Mouse (Mus musculus) heart, adult 8-10 months (tissue): ENCODE measurements around the gene Gm20661. TPM values are rescaled to one million over a fixed set of nuclear protein-coding genes. Genes with fewer than 3 reads are reported as not detected.
"Not testable (repeated sequence)": the region's sequence is repeated elsewhere in the genome, so short reads cannot be mapped to it uniquely, and the experiment has no call there.

ENCODE experiments used
- DNase-seq: peaks from one replicate; pipeline ENCODE4 v3.0.0; 2022; ENCODE audit warnings: low spot score
- total RNA-seq, 4 experiments: library from RNA; stranded (reverse); gene quantifications; 2 replicates each; pipeline ENCODE4 v1.2.4; 2022

Gm20661 gene
- total RNA-seq, 4 experiments from 2014 or later: 0.25 TPM; not detected in 3

DNA sequence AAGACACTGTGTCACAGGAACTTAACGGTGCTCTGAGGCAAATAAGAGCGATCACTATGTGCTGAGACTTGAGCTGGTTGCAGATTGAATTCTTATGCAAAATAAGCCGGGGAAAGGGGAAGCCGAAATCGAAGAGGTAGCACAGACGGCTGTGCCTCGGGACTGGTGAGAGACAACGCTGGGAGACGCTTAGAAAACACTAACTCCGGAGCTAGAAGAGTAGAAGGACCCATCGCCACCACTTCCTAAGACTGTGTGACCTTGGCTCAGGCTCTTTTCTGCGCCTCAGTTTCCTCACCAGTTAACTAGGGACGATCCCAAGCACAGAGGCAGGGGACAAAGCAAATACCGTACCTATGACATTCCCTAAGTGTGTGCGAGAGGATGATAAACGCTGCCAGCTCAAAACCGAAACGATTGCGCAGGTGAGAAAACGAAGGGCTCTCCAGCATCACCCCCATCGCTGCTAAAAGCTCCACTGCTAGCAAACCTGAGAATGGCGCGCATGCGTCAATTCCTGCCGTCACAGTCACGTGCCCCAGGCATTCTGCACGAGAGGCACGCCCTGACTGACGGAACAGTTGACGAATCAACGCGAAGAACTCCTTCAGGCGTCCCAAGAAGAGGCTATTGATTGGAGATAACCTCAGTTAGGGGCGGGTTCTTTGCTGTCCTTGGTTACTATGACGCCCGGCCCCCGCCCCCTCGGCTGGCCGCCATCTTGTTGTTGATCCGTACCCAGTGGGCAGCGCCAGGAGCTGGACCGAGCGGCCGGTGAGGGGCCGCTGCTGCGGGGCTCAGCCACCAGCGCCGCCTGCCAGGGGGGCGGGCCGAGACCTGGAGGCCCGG is 19.3 kb downstream of the Gm20661 start, which contains the start of gene Ip6k1:
Ip6k1 (plus strand) TSS at position 580 of the 849 bp plus-strand sequence.
- DNase-seq: peak; percentile 100

DNA sequence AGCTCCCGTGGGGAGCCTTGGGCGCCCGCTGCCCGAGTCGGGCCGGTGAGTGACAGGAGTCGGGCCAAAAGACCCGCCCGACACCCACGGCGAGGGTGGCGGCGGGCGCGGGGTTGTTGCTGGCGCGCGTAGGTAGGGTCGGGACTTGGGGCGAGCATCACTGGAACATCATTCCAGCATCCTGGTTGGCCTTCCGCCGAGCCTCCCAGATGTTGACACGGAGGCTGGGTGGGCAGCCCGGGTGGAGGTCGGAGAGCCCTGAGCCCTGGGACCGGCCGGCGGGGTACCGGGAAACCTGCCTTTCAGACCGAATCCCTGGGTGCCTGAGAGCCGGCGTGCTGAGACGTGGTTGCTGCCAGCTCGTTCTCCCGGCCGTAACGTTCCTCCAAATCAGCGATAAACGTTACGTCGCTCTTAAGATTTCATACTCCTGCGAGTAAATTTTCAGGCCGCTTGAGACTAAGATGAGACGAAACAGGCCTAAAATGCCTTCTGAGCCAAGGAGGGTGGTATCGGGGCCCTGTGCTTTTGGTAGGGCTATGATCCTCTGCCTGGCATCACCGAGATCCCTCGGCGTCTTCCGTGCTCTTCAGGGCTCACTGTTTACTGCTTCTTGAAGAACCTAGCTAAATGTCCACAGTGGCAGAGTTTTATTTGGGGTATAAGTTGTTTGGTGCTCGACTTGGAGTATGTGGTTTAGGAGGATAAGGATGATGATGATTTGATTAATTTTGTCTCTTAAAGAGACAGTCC is 20.1 kb downstream of the Gm20661 start:
- no peak for DNase-seq

DNA sequence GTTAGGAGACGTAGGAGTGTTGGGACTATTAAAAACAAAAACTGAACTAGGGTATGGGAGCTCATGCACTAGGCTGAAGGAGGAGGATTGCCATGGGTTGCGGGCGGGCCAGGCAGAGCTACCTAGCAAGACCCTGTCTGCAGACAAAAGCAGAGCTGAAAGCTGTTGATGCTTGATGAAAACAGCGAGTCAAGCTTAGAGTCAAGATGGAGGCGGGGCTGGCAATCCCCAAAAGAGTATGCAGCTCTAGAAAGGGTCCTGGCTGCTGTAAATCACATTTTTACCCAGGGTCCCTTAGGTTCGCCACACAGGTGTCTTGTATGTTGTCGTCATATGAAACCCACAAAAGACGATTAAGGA is 20.7 kb downstream of the Gm20661 start:
- DNase-seq: no peak

DNA sequence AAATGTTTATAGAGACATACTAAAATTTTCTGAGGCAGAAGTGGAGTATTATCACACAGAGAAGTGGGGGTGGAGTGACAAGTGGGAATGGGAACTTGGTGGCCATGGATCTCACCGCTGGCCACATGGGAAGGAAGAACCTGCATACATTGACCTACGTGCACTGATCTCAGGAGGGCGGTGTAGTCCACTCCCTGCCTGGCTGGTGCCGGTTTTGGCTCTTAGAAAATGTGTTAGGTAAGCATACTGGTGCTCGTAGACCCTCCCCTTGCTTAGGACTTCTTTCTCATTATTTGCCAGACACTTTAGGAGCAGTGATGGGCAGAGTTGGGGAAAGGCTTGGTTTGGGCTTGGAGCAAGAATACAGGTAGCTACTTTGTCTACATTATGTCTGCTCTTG is 25.2 kb downstream of the Gm20661 start:
- DNase-seq: no peak

DNA sequence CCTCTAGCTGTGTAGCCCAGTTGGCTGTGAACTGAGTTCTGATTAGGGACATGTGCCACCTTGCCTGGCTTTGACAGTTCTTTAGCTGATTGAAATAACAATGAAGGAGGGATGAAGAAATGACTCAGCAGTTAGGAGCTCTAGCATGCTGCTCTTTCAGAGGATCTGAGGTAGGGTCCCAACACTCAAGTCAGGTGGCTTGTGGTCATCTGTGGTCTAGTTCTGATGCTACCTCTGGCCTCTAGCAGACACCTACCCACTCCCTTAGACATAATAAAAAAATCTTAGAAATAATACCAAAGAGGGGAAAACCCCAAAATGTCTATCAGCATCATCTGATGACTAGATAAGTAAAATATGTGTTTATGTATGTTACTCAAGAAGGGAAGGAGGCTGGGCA is 27.5 kb downstream of the Gm20661 start:
- DNase-seq: no peak

DNA sequence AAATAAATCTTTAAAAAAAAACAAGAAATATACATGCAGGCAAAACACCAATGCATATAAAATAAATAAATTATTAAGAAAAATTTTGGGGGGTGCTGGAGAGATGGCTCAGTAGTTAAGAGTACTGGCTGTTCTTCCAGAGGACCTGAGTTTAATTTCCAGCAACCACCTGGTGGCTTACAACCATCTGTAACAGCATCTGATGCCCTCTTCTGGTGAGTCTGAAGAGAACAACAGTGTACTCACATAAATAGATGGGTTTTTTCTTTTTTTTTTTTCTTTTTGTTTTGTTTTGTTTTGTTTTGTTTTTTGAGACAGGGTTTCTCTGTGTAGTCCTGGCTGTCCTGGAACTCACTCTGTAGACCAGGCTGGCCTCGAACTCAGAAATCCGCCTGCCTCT is 30.7 kb downstream of the Gm20661 start:
- DNase-seq: not testable (repeated sequence)

DNA sequence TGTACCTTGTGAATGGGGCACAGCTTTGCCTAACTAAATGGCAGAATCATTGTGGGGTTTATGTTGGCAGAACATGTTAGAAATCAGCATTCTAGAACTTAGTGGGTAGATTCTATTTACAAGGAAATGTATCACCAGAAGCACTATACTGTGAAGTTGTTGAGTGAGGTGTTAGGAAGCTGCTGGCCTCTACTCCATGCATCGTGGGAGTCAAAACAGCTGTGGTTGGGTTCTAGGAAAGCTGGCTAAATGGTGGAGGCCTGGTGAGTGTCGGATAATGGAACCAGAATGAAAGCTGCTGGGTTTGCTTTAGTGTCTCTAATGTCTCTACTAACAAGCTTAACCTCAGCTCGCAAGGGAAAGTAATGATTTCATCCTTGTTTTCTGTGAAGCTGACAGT is 34.3 kb downstream of the Gm20661 start:
- no peak for DNase-seq

DNA sequence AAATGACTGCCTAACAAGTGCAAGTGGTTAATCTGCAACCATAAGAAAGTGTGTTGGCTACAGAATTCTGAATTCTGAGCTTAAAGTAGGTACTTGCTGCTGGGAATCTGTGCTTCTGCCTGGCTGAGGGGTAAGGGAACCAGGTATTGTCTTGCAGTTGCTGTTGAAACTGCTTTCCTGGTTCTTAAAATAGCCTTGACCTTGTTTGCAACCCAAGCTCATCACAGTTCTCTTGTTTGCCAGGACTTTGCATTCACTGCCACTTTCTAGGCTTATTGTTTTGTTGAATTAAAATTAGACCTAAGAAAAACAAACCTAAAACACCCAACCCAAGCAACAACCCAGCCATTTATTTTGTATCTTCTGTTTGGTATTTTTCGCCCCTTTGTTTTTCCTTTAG is 37.9 kb downstream of the Gm20661 start:
- DNase-seq: no peak

DNA sequence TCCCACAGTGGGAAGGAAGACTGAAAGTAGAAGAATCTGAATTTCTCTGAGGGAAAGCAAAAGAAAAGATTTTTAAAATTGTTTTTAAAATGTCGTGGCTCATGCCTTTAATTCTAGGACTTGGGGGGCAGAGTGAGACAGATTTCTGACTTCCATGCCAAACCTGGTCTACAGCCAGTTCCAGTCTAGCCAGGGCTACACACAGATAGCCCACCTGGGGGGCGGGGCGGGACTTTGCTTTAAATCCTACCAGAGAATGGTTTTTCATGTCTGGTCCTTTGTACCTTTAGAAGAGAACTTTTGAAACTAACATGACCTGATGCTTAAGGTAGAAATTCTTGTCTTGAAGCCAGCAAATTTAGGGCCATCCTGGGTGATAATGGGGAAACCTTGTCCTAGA is 40.4 kb downstream of the Gm20661 start:
- no peak for DNase-seq

DNA sequence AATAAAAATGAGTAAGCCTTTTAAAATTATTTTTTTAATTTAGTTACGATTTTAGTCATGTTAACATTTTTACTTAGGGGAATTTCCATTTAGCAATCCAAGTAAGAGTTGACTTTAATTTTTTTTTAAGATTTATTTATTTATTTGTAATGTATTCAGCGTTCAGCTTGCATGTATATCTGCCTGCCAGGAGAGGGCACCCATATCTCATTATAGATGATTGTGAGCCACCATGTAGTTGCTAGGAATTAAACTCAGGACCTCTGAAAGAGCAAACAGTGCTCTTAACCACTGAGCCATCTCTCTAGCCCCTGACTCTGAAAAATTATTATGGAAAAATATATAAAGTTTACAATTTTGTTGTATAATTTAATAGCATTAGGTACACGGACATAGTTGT is 43.7 kb downstream of the Gm20661 start:
- no peak for DNase-seq

DNA sequence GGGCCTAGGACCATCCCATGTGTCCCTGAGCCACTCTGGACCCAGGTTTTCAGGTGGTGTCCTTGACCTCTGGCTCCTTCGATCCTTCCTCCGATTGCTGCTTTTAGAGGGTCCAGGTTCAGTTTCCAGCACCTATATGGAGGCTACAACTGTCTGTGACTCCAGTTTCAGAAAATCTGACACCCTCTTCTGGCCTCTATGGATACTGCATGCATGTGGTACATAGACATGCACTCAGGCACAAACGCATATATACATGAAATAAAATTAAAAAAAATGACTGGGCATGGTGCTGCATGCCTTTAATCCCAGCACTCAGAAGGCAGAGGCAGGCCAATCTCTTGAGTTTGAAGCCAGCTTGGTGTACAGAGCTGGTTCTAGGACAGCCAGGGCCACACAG is 45.0 kb downstream of the Gm20661 start:
- DNase-seq: no peak

DNA sequence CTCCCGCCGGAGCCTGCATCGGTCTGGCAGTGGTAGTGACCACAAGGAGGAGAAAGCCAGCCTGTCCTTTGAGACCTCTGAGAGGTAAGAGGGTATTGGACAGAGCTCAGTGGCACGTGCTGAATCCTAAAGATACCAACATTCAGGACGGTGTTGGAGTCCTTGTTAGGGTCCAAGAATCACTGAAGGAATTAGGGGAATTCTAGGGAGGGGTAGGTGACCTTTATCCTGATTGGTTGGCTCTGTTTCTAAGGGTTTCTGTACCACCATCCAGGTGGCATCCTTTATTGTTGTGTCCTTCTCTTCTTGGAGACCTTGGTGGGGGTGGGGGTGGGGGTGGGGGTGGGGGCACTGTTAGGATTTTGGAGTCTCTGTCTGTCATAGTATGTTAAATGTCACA is 49.3 kb downstream of the Gm20661 start:
- no peak for DNase-seq

DNA sequence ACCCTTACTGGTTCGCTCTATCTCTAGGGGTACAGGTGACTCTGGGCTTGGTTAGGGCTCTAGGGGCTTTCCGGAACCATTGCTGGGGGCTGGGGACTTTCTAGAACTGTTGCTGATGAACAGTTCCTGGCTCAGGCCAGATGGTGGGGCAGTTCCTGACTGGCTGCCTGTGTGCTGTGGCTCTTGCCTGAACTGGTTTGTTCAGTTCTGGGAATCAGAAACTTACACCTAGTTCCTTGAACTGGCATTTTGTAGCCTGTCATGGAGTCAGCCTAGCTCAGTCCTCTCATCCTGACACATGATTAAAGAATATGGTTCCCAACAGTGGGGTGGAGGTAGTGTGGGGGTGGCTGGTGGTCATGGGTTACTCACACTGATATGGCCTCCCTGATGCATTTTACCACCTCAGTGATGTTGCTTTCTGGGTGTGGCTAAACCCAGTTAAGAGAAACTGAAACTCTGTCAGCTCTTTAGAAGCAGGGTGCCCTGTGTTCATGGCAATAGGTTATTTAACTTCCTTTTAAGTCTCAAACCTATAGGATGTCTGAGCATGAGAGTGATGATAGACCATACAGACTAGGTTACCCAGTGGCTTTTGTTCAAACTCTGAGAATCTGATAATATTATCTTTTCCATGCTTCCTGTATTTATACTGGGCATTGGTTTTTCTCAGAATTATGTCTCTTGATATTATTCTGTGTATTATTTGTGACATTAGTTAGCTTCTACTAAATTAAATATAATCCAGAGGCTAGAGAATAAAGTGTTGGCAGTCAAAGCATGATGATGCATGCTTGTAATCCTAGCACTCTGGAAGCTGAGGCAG is 52.7 kb downstream of the Gm20661 start:
- DNase-seq: no peak

Other genes with a start within 250 kb of the Gm20661 start
- gene Rbm5, start 212.1 kb upstream of the Gm20661 start, total RNA-seq: 10 to 100 TPM; 34.0 to 45.4 (median 39.7) TPM
- gene Rbm6, start 109.8 kb upstream of the Gm20661 start, total RNA-seq: 10 to 100 TPM; 24.8 to 31.0 (median 27.6) TPM
- 10 to 100 TPM; 10.8 to 12.2 (median 11.9) TPM for gene Mon1a, start 94.9 kb upstream of the Gm20661 start, total RNA-seq
- 1 to 10 TPM; 1.3 to 3.7 (median 2.1) TPM for gene Mst1r, start 76.2 kb upstream of the Gm20661 start, total RNA-seq
- gene Actl11, start 54.6 kb upstream of the Gm20661 start, total RNA-seq: not detected
- under 1 TPM in 2 of 4 experiments, not detected in 2; 0.16 to 0.66 TPM for gene Camkv, start 47.4 kb upstream of the Gm20661 start, total RNA-seq
- 1 to 10 TPM in 1 of 4 experiments, under 1 TPM in 3; 0.33 to 1.6 (median 0.80) TPM for gene Traip, start 32.9 kb upstream of the Gm20661 start, total RNA-seq
- gene Uba7, start 7.6 kb upstream of the Gm20661 start, total RNA-seq: 10 to 100 TPM in 3 of 4 experiments, 1 to 10 TPM in 1; 8.8 to 20.8 (median 13.5) TPM
- gene Inka1, start 2.8 kb downstream of the Gm20661 start, total RNA-seq: 1 to 10 TPM; 6.0 to 9.5 (median 9.0) TPM
- gene Cdhr4, start 9.4 kb downstream of the Gm20661 start, total RNA-seq: under 1 TPM in 3 of 4 experiments, not detected in 1; 0.17 to 0.41 (median 0.19) TPM
- gene Gm20662, start 13.3 kb downstream of the Gm20661 start, total RNA-seq: not detected
- 10 to 100 TPM; 32.4 to 54.1 (median 41.1) TPM for gene Ip6k1, start 19.4 kb downstream of the Gm20661 start, total RNA-seq
- gene Gmppb, start 66.2 kb downstream of the Gm20661 start, total RNA-seq: 1 to 10 TPM; 7.3 to 9.6 (median 9.0) TPM
- 1 to 10 TPM; 1.3 to 3.1 (median 1.6) TPM for gene Amigo3, start 70.1 kb downstream of the Gm20661 start, total RNA-seq
- gene Mst1, start 97.4 kb downstream of the Gm20661 start, total RNA-seq: under 1 TPM in 1 of 4 experiments, not detected in 3; 0.14 TPM
- 100 to 1,000 TPM; 103 to 132 (median 110) TPM for gene Rnf123, start 100.3 kb downstream of the Gm20661 start, total RNA-seq
- gene Apeh, start 111.5 kb downstream of the Gm20661 start, total RNA-seq: 10 to 100 TPM; 38.5 to 49.0 (median 44.9) TPM
- gene Bsn, start 207.3 kb downstream of the Gm20661 start, total RNA-seq: under 1 TPM; 0.05 to 0.06 (median 0.06) TPM